Mouse (Mus musculus) right cerebral cortex, postnatal 4 days (tissue): ENCODE results near the gene Gsc.

Source experiments
- DNase-seq: peaks from one replicate; pipeline ENCODE4 v3.0.0-alpha.2; 2022

Gene Gsc

GRCm38 (mm10) chr12:104472601-104473424, at the start of gene Gsc:
Gene Gsc (minus strand): TSS chr12:104473330.
- DNase-seq = peak; percentile 32

DNA sequence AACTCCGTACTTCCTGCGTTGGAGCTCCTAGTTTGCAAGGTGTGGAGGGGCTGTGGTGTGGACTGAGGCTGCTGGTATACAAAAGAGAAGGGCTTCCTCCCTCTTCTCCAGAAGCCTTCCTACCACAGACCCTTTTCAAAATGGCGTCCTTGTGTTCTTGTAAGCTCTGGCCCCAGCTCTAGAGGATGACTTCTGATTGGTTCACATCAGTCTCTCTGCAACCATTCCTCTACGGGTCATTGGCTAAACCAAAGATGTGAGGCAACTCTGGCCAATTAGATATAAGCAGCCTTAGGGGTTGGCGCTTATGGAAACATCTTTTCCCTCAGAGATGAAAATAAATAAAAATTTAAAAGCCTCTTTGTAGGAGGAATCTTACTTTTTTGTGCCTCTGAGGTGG, 46.6 kb upstream of the Gsc start:
- DNase-seq = no peak

DNA sequence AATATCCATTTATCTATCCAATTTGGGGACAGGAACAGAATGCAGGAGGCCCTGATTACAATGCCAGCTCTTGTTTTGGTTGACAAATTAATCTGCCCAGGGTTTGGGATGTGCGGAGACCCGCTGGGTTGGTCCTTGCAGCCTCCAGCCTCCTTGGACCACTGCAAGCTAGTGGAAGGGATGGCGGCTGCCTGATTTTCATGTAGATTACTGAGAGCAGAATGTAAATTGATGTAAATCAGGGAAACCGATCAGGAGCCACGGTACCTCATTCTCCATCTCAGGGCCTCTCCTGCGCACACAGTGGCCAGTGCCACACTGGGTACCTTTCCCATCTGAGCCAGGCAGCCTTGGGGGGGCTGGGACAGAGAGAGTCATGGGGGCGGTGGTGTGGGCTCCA, 34.8 kb upstream of the Gsc start:
- no peak for DNase-seq

- DNase-seq = no peak
Observed at GRCm38 (mm10) chr12:104492009-104492408, 18.9 kb upstream of the Gsc start.

DNA sequence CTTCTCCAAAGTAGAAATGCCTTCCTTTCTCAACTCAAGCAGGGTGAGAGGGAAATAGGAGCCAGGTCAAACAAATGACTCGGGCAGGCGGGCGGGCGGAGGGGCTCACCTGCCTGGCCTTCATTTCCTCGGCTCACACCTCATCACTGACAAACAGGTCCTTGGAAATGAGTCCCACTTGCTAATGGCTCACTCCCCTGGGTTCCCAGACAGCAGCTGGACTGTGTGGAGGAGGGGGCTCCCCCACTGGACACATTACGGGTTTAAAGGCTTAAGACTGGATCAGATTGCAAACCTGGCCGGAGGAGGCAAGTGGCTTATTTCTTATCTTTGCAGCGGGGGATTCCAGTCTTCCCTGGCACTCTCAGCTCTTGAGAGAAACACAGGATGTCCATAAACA, 13.1 kb upstream of the Gsc start:
- DNase-seq = no peak

DNA sequence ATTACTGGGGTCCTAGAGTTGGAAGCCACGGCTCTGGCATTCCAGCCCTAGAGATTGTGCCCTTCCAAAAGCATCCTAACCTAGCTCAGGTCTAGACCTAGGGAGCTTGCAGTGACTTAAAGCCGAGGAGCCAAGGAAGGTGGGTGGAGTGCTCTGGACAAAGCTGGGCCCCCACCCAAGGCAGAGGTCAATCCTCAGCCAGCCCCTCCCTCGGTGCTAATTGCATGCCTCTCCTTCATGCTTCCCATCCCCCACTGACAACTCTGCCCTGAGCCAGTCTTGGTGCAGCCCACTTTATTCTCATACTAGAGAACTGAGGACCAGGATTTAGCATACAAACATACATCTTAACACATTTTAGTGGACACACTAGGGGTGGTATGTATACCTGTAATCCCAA, 12.0 kb upstream of the Gsc start:
- no peak for DNase-seq

GRCm38 (mm10) chr12:104481007-104481406, 7.9 kb upstream of the Gsc start:
- no peak for DNase-seq

DNA sequence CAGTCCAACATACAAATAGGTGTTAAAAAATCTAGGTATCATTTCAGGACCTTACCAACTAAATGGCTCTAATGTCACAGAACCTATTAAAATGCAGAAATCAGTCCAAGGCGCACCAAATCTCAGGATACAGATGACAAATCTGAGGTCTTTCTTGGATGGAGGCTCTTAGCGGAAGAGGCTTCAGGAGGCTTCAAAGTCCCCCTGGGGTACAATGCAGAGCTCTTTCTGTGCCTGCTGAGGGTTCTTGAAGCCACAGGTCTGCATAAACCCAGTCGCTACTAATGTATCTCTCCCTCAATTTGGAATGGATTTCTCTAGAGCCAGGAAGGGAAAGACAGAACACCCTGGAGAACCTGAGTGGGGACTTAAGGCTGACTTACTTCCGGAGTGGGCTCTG, 5.1 kb upstream of the Gsc start:
- no peak for DNase-seq

GRCm38 (mm10) chr12:104477501-104477900, 4.4 kb upstream of the Gsc start:
- no peak for DNase-seq

DNA sequence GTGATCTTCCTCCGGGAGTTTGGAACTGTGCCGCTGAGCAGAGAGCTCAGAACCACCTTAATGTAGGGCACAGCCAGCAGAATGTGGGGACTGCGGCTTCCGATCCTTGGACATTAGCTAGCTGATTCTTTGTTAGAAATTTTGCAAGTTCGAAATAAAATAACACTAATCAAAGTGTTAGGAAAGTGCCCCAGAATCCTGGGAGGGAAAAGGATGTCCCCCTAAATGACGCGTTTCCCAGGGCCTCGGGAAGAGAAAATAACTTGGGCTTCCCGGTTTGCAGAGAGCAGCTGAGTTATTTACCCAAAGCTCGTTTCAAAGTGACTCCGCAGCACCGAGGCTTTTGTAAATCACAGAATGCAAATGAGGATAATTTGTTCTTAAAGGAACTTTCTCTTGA, 3.9 kb upstream of the Gsc start:
- DNase-seq = no peak

DNA sequence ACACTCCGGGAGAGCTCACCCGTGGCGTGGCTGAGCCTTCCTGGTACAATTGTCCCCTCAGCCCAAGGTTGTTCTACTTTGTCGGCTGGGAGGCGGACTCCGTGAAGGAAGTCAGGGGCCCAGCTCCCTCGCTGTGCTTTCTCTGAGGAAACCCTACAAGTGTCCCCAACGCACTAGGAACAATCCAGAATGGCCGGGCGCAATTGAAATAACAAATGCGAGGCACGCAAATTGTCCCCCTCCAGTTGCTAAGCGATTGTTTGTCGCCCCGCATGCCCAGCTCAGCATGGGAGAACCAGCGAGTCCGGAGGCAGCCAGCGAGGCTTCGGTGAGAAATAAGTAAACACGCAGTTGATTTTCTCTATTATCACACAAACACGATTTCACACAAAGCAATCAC, 2.8 kb upstream of the Gsc start:
- DNase-seq = peak; percentile 17

- DNase-seq = peak; percentile 6
Observed at GRCm38 (mm10) chr12:104474881-104475740, 2.0 kb upstream of the Gsc start.

GRCm38 (mm10) chr12:104474191-104474871, 1.2 kb upstream of the Gsc start:
- peak; percentile 18 for DNase-seq

DNA sequence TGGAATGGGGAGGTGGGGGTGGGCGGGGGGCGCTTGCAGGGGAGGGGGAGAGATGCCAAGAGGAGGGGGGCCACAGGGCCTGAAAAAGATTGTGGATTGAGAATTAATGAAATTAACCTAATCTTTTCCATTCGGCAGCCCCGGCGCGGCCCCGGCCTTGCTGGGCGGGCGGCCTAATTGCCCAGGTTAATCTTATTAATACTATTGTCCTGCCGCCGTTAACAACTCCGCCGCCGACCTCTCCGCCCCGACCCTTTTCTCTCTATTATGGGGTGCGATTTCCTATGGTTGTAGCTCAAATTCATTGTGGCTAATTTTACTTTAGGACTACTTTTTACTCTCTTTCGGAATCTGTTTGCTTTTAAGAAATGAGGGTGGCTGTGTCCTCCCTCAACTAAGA, 362 bp upstream of the Gsc start:
- DNase-seq = no peak

GRCm38 (mm10) chr12:104472218-104472525, 958 bp downstream of the Gsc start:
- no peak for DNase-seq

GRCm38 (mm10) chr12:104471351-104472217, 1.5 kb downstream of the Gsc start:
- DNase-seq = peak; percentile 28

- no peak for DNase-seq
Observed at GRCm38 (mm10) chr12:104470646-104471045, 2.5 kb downstream of the Gsc start.

DNA sequence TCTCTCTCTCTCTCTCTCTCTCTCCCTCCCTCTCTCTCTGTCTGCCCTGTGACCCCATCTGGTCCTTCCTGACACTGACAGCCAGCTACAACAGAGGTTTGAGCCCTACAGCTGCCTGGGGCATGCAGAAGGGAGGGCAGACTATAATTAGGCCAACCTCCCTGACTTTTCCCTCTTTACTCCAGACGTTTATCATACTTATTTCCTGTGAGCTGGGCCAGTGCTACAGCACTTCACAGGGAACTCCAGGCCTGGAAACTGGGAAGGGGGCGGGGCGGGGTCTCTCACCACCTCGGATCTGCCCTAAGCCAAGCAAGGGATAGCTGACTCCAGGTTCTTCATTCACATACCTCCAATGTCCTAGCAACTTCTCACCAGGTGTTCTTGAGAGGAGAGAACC, 4.3 kb downstream of the Gsc start:
- DNase-seq = no peak

- no peak for DNase-seq
Observed at GRCm38 (mm10) chr12:104467372-104467771, 5.8 kb downstream of the Gsc start.

- no peak for DNase-seq
Observed at GRCm38 (mm10) chr12:104466930-104467329, 6.2 kb downstream of the Gsc start.

DNA sequence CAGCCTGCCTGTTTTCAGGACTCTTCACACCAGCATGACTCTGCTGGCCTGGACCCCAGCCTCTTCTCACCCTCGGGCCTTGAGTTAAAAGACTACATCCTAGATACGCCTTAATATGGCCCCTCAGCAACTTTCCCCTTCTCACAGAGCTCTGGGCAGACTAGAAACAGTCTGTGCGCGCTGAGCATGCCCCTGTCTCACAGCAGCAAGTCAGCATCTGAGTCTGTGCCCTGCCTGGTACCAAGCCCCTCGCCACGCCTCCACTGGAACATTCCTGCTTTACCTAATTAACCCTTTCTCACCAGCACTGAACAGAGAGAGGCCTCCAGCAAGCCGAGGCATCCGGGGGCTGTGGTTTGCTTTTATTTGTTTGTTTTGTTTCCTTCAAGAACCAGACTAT, 11.8 kb downstream of the Gsc start:
- no peak for DNase-seq

GRCm38 (mm10) chr12:104459377-104459776, 13.8 kb downstream of the Gsc start:
- no peak for DNase-seq

DNA sequence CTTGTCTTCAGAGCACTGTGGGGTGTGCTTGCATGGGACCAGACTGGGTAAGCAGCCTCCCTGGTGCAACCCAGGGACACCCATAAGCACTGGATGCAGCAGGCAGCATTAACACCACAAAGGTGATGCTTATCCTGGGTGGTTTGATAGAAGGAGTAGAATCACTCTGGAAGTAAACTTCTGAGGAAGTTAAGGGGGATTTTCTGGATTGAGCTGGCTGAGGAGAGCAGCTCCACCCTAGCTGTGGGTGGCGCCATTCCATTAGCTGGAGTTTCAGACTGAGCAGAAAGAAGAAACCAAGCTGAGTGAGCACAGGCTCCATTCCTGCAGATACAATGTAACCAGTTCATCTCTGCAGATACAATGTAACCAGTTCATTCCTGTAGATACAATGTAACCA, 20.1 kb downstream of the Gsc start:
- no peak for DNase-seq
